Mouse (Mus musculus) C2C12 (cell line): ENCODE results near the gene Fzd7. TPM values are rescaled to one million over a fixed set of nuclear protein-coding genes. Genes with fewer than 3 reads are reported as not detected.
A peak's percentile ranks its signal among the peaks of the same experiment; 100 is the strongest.

Experiments used
- H3K27me3 ChIP-seq: one replicate; pipeline ENCODE4 v1.6.1; 2011; ENCODE audit not compliant: control insufficient read depth, insufficient read depth, insufficient read length
- H3K36me3 ChIP-seq: one replicate; pipeline ENCODE4 v1.6.1; 2011; ENCODE audit not compliant: control insufficient read depth, insufficient read depth
- H3K4me3 ChIP-seq: one replicate; pipeline ENCODE4 v1.5.1; 2011; ENCODE audit warnings: mild to moderate bottlenecking, control low read depth; ENCODE audit not compliant: poor library complexity, insufficient read depth, severe bottlenecking
- H3K79me2 ChIP-seq: one replicate; pipeline ENCODE4 v1.6.1; 2011; ENCODE audit not compliant: control insufficient read depth, insufficient read depth
- H3K79me3 ChIP-seq: one replicate; pipeline ENCODE4 v1.6.1; 2011; ENCODE audit warnings: low read depth, control low read depth
- H3ac ChIP-seq: one replicate; pipeline ENCODE3; 2011; ENCODE audit warnings: low read depth; ENCODE audit not compliant: control insufficient read depth, insufficient read length
- CEBPB ChIP-seq: IDR thresholded peaks from one replicate; pipeline ENCODE4 v1.6.1; 2011; ENCODE audit warnings: low read depth, mild to moderate bottlenecking, control low read depth, moderate library complexity
- CTCF ChIP-seq: IDR thresholded peaks from one replicate; pipeline ENCODE4 v1.5.1; 2011; ENCODE audit not compliant: control insufficient read depth, insufficient read depth, insufficient read length
- FOSL1 ChIP-seq: IDR thresholded peaks from one replicate; pipeline ENCODE4 v1.8.0; 2011; ENCODE audit warnings: mild to moderate bottlenecking, low read length; ENCODE audit not compliant: poor library complexity, insufficient read depth, severe bottlenecking
- MAX ChIP-seq: IDR thresholded peaks from one replicate; pipeline ENCODE4 v1.6.1; 2011; ENCODE audit warnings: mild to moderate bottlenecking, control low read depth
- MYOD1 ChIP-seq: IDR thresholded peaks from one replicate; pipeline ENCODE4 v1.6.1; 2011; ENCODE audit warnings: low read depth; ENCODE audit not compliant: control insufficient read depth, insufficient read length
- MYOG ChIP-seq: IDR thresholded peaks from one replicate; pipeline ENCODE4 v1.6.1; 2011; ENCODE audit not compliant: control insufficient read depth, insufficient read length; ENCODE audit errors: extremely low read depth
- USF1 ChIP-seq: IDR thresholded peaks from one replicate; pipeline ENCODE4 v1.6.1; 2011; ENCODE audit warnings: low read depth, mild to moderate bottlenecking, control low read depth, moderate library complexity
- polyA plus RNA-seq: library from polyadenylated mRNA; unstranded; fragments of >200 nt; fragmentation: generic; extraction: Trizol; gene quantifications from one replicate; pipeline ENCODE4 v1.2.1, GENCODE M21; 2012; ENCODE audit warnings: missing spikeins

Fzd7 gene
- polyA plus RNA-seq, 1 experiment: 18.4 TPM

- TF ChIP-seq CEBPB (no peak), USF1 (no peak), FOSL1 (no peak), MYOG (no peak), MYOD1 (no peak), MAX (no peak), CTCF (no peak)
- H3K79me3 ChIP-seq: peaks cover 40% of the 10 kb centered on the region
Measured at GRCm38 (mm10) chr1:59482696-59483520, 684 bp downstream of the Fzd7 start.

GRCm38 (mm10) chr1:59483521-59484245 is 1.5 kb downstream of the Fzd7 start:
- TF ChIP-seq MYOG: no peak
- no peak for TF ChIP-seq MYOD1
- no peak for TF ChIP-seq USF1
- peak; percentile 95 for TF ChIP-seq CTCF
- no peak for TF ChIP-seq CEBPB
- TF ChIP-seq MAX: peak; percentile 97
- no peak for TF ChIP-seq FOSL1
- no peaks in the 10 kb centered on the region for H3K27me3 ChIP-seq

More at GRCm38 (mm10) chr1:59482696-59483520, 684 bp downstream of the Fzd7 start:
- Histone ChIP-seq H3K79me2 (peaks cover 59% of the 10 kb centered on the region), H3K27me3 (no peaks in the 10 kb centered on the region), H3ac (peak overlapping the region; percentile 78), H3K4me3 (peak overlapping the region; percentile 60), H3K36me3 (peaks cover 28% of the 10 kb centered on the region)

GRCm38 (mm10) chr1:59484314-59484713 is 2.1 kb downstream of the Fzd7 start:
- Histone ChIP-seq H3K36me3 (peaks cover 28% of the 10 kb centered on the region), H3K4me3 (peak overlapping the region; percentile 60), H3K79me3 (peaks cover 40% of the 10 kb centered on the region), H3K27me3 (no peaks in the 10 kb centered on the region), H3ac (peak overlapping the region; percentile 53), H3K79me2 (peaks cover 66% of the 10 kb centered on the region)
- TF ChIP-seq CTCF (no peak), MYOD1 (no peak), MYOG (no peak), CEBPB (no peak), USF1 (no peak), FOSL1 (no peak), MAX (no peak)

More at GRCm38 (mm10) chr1:59483521-59484245, 1.5 kb downstream of the Fzd7 start:
- peak overlapping the region; percentile 60 for H3K4me3 ChIP-seq
- H3ac ChIP-seq: peak overlapping the region; percentile 78
- peaks cover 28% of the 10 kb centered on the region for H3K36me3 ChIP-seq
- peaks cover 40% of the 10 kb centered on the region for H3K79me3 ChIP-seq
- H3K79me2 ChIP-seq: peaks cover 66% of the 10 kb centered on the region

GRCm38 (mm10) chr1:59484791-59485785 is 2.9 kb downstream of the Fzd7 start:
- Histone ChIP-seq H3K79me3 (peaks cover 40% of the 10 kb centered on the region), H3ac (peak overlapping the region; percentile 53), H3K27me3 (no peaks in the 10 kb centered on the region), H3K79me2 (peaks cover 66% of the 10 kb centered on the region), H3K4me3 (peak overlapping the region; percentile 60), H3K36me3 (peaks cover 28% of the 10 kb centered on the region)
- TF ChIP-seq MAX (no peak), CEBPB (no peak), MYOD1 (no peak)

- Histone ChIP-seq H3K79me3 (peaks cover 40% of the 10 kb centered on the region), H3ac (no peak overlapping the region), H3K4me3 (no peak overlapping the region), H3K27me3 (no peaks in the 10 kb centered on the region), H3K36me3 (peaks cover 30% of the 10 kb centered on the region), H3K79me2 (peaks cover 66% of the 10 kb centered on the region)
- no peak for TF ChIP-seq MYOD1
- no peak for TF ChIP-seq USF1
- TF ChIP-seq MAX: no peak
- TF ChIP-seq CTCF: no peak
- no peak for TF ChIP-seq FOSL1
- no peak for TF ChIP-seq CEBPB
- TF ChIP-seq MYOG: no peak
Measured at GRCm38 (mm10) chr1:59485803-59486202, 3.6 kb downstream of the Fzd7 start.
